Mouse (Mus musculus): ENCODE measurements at regions not wholly inside any gene's neighbourhood (a gene's known extent, or its start where the extent isn't known, plus 50 kb on each side); places are given as distances from the start of the nearest gene placed in this dataset.
A peak's percentile ranks its signal among the peaks of the same experiment; 100 is the strongest.

DNA sequence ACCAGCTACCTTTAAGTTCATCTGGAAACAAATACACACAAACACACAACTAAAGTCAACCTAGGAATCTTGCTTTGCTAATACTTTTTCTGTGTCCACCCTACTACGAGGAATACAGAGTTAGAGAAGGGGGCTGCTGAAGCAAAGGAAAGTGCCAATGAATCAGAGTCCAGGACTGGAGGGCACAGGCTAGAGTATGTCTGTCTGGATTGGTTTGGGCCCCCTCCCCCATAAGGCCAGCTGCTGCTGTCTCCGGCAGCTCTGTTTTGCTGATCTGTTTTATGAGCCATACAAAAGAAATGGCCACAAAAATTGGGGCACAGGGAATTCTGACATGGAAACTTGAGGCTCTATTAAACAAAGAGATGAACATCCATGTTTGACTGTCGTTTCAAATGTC lies 74.8 kb upstream of the Slc25a13 start:
- no peak for DNase-seq (ENCODE audit: low spot score in 2 of 2)

DNA sequence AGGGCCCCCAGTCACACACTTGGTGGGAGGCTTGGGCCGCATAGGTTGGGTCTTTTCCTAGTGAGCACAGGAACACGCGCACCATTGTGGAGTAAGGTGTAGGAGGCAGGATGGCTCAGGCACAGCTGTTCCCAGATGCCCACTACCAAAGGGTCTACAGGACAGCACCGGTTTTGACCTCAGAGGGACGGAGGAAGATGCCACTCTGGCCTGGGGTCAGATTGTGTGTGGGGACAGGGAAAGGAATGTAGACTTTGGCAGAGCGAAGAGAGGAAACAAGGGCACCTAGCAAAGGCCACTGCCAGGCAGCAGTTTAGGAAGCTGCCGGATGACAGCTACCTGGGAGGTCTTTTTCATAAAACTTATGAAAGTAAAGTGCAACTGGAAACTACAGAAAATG lies 73.5 kb upstream of the Slc25a13 start:
- DNase-seq (ENCODE audit: low spot score in 2 of 2), result no peak

DNA sequence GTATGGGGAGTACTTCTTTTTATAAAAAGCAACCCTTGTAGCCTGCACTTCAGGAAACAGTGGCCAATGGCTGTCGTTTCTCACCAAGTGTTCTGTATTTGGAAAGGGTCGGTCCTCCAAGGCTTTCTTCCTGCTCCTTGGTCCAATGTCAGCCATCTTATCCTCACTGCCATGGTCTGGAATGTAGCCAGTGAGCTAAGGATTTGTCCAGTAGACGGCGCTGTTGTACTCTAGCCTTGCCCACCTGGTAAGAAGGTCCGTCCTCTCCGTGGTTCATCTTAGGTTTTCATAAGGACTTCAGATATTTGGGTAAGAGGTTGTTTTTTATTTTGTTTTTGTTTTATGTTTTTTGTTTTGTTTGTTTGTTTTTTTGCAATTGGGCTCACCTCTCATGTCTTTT lies 72.8 kb upstream of the Slc25a13 start:
- peak; percentile 21 to 48 for DNase-seq (ENCODE audit: low spot score in 2 of 2)

DNA sequence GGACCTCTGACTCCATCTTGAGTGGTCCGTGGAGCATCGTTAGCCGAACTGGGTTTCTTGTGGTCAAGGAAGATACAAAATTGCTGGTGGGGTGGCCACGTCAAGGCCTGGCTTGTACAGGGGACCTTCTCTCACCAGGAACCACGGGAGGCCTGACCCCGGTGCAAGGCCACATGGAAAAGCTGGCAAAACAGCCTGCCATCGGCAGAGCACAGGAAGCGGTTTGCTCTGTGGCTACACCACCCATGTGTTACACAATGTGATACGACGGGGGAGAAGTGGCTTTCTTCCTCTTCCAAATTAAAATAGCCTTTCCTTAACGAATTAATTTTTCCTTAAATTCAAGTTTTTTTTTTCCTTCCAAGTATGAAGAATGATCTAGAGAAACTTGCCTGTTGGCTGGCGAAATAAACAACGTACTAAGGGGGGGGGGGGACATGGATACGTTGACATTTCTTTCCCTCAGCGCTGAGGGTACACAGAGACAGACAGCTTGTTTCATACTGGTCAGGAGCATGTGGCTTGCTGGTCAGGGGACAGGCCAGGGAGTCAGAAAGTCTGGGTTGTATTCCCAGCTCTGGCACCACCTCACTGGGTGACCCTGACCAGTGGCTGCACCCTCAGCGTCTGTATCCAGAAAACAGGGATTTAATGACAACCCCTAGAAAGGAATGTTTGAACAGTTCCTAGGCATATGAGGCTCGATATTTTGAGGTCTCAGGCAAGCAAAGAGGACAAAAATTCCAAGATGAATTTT lies 64.0 kb upstream of the Slc25a13 start:
- DNase-seq (ENCODE audit: low spot score in 2 of 2), result peak; percentile 22 to 33

DNA sequence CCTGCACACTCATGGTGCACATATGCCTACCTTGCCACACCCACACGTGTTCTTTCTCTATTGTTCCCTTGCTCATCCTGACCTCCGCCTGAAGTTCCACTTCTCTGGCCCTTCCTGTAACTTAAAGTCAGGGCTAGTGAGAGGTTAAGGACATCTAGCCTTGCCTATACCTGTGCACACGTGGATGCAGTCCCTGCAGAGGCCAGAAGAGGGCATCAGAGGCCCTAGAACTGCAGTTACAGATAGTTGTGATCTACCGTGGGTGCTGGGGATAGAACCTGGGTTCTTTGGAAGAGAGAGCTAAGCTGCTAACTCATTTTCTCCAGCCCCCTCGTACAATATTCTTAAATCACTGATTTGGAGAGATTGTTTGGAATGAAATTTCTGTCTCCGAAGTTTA lies 62.7 kb upstream of the Slc25a13 start:
- no peak for DNase-seq (ENCODE audit: low spot score in 2 of 2)

DNA sequence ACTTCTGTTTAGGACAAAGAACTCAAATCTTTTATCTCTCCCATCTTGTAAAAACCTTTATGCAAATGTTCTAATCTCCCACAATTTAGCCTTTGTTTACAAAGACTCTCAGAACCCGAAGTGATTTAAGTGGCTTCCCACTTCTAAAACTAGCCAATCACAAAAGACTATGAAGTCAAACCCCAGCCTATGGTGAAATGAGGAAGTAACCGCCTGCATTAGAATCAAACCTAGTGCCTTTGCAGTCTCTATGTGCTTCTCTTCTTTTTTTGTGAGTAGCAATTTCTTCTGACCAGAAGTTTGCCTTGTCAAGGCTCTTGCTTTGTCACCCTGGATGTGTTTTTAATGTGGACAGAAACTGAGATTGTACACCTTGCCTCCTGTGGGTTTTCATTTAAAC lies 53.6 kb upstream of the Slc25a13 start:
- no peak for DNase-seq (ENCODE audit: low spot score in 2 of 2)

Measured in heart, adult 9 months (tissue).